Mouse (Mus musculus): ENCODE data around the gene Ppp5c. TPM values are rescaled to one million over a fixed set of nuclear protein-coding genes. Genes with fewer than 3 reads are reported as not detected.
A peak's percentile ranks its signal among the peaks of the same experiment; 100 is the strongest.

The Ppp5c gene
- polyA plus RNA-seq, 1 experiment from 2014 or later: 71.8 TPM

DNA sequence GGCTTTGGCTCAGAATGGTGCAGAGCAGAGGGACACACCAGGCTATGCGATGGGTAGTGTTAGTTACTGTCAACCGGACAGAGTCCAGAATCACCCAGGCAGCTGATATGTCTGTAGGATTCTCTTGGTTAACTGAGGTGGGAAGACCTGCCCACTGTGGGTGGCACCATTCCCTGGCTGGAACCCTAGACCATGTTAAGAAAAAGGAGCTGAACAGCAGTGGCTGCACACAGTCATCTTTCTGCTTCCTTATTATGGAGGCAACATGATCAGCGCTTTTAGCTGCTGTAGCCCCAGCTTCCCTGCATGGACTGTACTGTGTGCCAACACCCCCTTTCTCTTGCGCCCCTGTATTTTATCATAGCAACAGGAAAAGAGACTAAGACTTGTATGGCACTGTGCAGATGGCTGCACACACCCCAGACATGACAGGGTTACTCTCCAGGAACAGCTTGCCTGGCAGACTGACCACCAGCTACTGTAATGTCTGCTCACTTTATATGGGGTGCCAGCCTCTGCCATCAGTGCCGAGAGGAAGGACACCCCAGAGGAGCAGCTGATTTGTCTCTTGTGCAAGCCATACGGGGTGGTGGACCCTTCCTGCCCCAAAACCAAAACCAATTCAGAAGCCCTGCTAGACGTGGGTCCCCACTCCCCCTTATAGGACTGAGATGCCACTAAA is 15.7 kb downstream of the Ppp5c start:
- no peak for ATAC-seq
- WGBS: 93% methylated on average over 7 of the region's 7 CpGs

GRCm38 (mm10) chr7:17010010-17010347 is 17.7 kb downstream of the Ppp5c start:
- 70% methylated on average over 5 of the region's 5 CpGs for WGBS
- TF ChIP-seq CTCF (IDR thresholded peaks at IDR 0.05) (no peak), EP300 (IDR thresholded peaks at IDR 0.05) (no peak)
- Histone ChIP-seq H3K27me3 (replicated peaks; ENCODE audit: insufficient read depth, low read length) (no peaks in the 10 kb centered on the region), H3K27ac (ENCODE audit: low read length) (no peak overlapping the region), H3K9me3 (ENCODE audit: low read length) (no peaks in the 10 kb centered on the region), H3K4me3 (ENCODE audit: low read depth, low read length) (no peak overlapping the region), H3K9ac (replicated peaks; ENCODE audit: low read depth) (no peak overlapping the region), H3K4me2 (replicated peaks; ENCODE audit: low read depth, low read length) (no peak overlapping the region), H3K4me1 (ENCODE audit: insufficient read depth, low read depth, low read length) (no peaks in the 10 kb centered on the region), H3K36me3 (ENCODE audit: insufficient read depth, low read length) (peaks cover 37% of the 10 kb centered on the region)
- DNase-seq (ENCODE audit: low spot score): no peak
- ATAC-seq: no peak

More for the DNA sequence above, 15.7 kb downstream of the Ppp5c start:
- H3K9ac ChIP-seq (replicated peaks; ENCODE audit: low read depth): no peak overlapping the region
- no peaks in the 10 kb centered on the region for H3K27me3 ChIP-seq (replicated peaks; ENCODE audit: insufficient read depth, low read length)
- no peak for TF ChIP-seq CTCF (IDR thresholded peaks at IDR 0.05)
- TF ChIP-seq EP300 (IDR thresholded peaks at IDR 0.05): no peak
- no peak overlapping the region for H3K4me3 ChIP-seq (ENCODE audit: low read depth, low read length)
- no peak for DNase-seq (ENCODE audit: low spot score)
- no peak overlapping the region for H3K27ac ChIP-seq (ENCODE audit: low read length)
- H3K4me2 ChIP-seq (replicated peaks; ENCODE audit: low read depth, low read length): no peak overlapping the region
- H3K4me1 ChIP-seq (ENCODE audit: insufficient read depth, low read depth, low read length): no peaks in the 10 kb centered on the region
- peaks cover 29% of the 10 kb centered on the region for H3K36me3 ChIP-seq (ENCODE audit: insufficient read depth, low read length)
- no peaks in the 10 kb centered on the region for H3K9me3 ChIP-seq (ENCODE audit: low read length)

GRCm38 (mm10) chr7:17009326-17010009 is 18.3 kb downstream of the Ppp5c start:
- no peak for TF ChIP-seq EP300 (IDR thresholded peaks at IDR 0.05)
- no peak for TF ChIP-seq CTCF (IDR thresholded peaks at IDR 0.05)
- no peak for ATAC-seq
- H3K4me1 ChIP-seq (ENCODE audit: insufficient read depth, low read depth, low read length): no peaks in the 10 kb centered on the region
- no peak overlapping the region for H3K4me2 ChIP-seq (replicated peaks; ENCODE audit: low read depth, low read length)
- H3K36me3 ChIP-seq (ENCODE audit: insufficient read depth, low read length): peaks cover 34% of the 10 kb centered on the region
- H3K4me3 ChIP-seq (ENCODE audit: low read depth, low read length): no peak overlapping the region
- DNase-seq (ENCODE audit: low spot score): no peak
- H3K27ac ChIP-seq (ENCODE audit: low read length): no peak overlapping the region
- H3K9ac ChIP-seq (replicated peaks; ENCODE audit: low read depth): no peak overlapping the region
- H3K9me3 ChIP-seq (ENCODE audit: low read length): no peaks in the 10 kb centered on the region
- WGBS: 77% methylated on average over 16 of the region's 16 CpGs
- H3K27me3 ChIP-seq (replicated peaks; ENCODE audit: insufficient read depth, low read length): no peaks in the 10 kb centered on the region

DNA sequence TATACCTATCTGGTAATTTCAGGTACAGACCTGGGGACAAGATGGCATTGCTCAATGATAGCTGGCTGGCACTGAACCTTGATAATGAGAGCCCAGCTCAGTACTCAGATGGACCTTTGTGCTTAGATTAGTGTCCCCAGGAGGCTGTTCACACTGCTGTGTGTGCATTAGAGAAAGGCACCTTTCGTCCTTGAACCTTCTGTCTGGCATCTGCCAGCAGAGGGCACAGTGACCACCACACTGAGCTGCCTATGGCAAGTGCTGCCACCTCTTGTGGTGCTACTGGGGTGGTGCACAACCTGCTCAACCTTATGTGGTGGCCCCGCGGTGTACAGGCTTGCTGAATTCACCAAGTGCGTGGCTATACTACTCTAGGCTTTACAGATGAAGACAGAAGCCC is 20.4 kb downstream of the Ppp5c start:
- H3K4me1 ChIP-seq (ENCODE audit: insufficient read depth, low read depth, low read length): no peaks in the 10 kb centered on the region
- peaks cover 21% of the 10 kb centered on the region; the same call in 1 of the 2 replicates for H3K36me3 ChIP-seq (ENCODE audit: insufficient read depth, low read length)
- H3K9ac ChIP-seq (replicated peaks; ENCODE audit: low read depth): no peak overlapping the region
- DNase-seq (ENCODE audit: low spot score): peak; percentile 63
- ATAC-seq: peak; percentile 65
- no peaks in the 10 kb centered on the region for H3K9me3 ChIP-seq (ENCODE audit: low read length)
- H3K4me2 ChIP-seq (replicated peaks; ENCODE audit: low read depth, low read length): no peak overlapping the region
- TF ChIP-seq CTCF (IDR thresholded peaks at IDR 0.05): peak; percentile 95
- TF ChIP-seq EP300 (IDR thresholded peaks at IDR 0.05): no peak
- no peak overlapping the region for H3K4me3 ChIP-seq (ENCODE audit: low read depth, low read length)
- no peak overlapping the region for H3K27ac ChIP-seq (ENCODE audit: low read length)
- H3K27me3 ChIP-seq (replicated peaks; ENCODE audit: insufficient read depth, low read length): no peaks in the 10 kb centered on the region
- WGBS: 66% methylated on average over 4 of the region's 4 CpGs

DNA sequence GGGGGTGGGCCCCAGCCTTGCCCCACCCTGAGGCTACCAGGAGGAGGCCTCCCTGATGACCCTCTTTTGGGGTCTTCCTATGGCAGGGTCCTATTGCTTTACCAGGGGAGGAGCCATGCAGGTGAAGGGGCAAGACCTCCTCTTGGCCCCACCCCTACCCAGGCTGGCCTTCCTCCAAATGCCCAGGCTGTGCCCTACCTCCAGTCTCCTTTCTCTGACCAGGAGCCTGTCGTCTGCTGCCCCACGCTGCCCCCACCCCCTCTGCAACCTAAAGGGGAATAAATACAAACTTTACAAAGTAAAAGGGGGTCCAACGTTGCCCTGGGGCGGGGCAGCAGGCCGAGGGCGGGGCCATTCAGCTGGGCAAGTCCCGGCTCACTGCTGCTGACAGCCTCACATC is 23.0 kb downstream of the Ppp5c start:
- H3K9me3 ChIP-seq (ENCODE audit: low read length): no peaks in the 10 kb centered on the region
- H3K36me3 ChIP-seq (ENCODE audit: insufficient read depth, low read length): peaks cover 26% of the 10 kb centered on the region; the same call in 1 of the 2 replicates
- 66% methylated on average over 7 of the region's 7 CpGs for WGBS
- no peak overlapping the region for H3K4me2 ChIP-seq (replicated peaks; ENCODE audit: low read depth, low read length)
- no peaks in the 10 kb centered on the region for H3K4me1 ChIP-seq (ENCODE audit: insufficient read depth, low read depth, low read length)
- H3K4me3 ChIP-seq (ENCODE audit: low read depth, low read length): no peak overlapping the region
- H3K27ac ChIP-seq (ENCODE audit: low read length): no peak overlapping the region
- no peak overlapping the region for H3K9ac ChIP-seq (replicated peaks; ENCODE audit: low read depth)
- ATAC-seq (no peak), DNase-seq (ENCODE audit: low spot score) (no peak)
- TF ChIP-seq EP300 (IDR thresholded peaks at IDR 0.05) (no peak), CTCF (IDR thresholded peaks at IDR 0.05) (no peak)
- no peaks in the 10 kb centered on the region for H3K27me3 ChIP-seq (replicated peaks; ENCODE audit: insufficient read depth, low read length)

GRCm38 (mm10) chr7:17003230-17003960 is 24.3 kb downstream of the Ppp5c start:
- Histone ChIP-seq H3K9me3 (ENCODE audit: low read length) (no peaks in the 10 kb centered on the region), H3K27me3 (replicated peaks; ENCODE audit: insufficient read depth, low read length) (no peaks in the 10 kb centered on the region), H3K9ac (replicated peaks; ENCODE audit: low read depth) (no peak overlapping the region), H3K36me3 (ENCODE audit: insufficient read depth, low read length) (peaks cover 26% of the 10 kb centered on the region; the same call in 1 of the 2 replicates), H3K27ac (ENCODE audit: low read length) (peak overlapping the region; percentile 26; the same call in 1 of the 2 replicates), H3K4me3 (ENCODE audit: low read depth, low read length) (no peak overlapping the region), H3K4me2 (replicated peaks; ENCODE audit: low read depth, low read length) (no peak overlapping the region), H3K4me1 (ENCODE audit: insufficient read depth, low read depth, low read length) (0 out of 2 replicates have a peak, but pooled peaks cover 3% of the 10 kb centered on the region)
- DNase-seq (ENCODE audit: low spot score) (peak; percentile 52), ATAC-seq (peak; percentile 22)
- 64% methylated on average over 7 of the region's 7 CpGs for WGBS
- no peak for TF ChIP-seq EP300 (IDR thresholded peaks at IDR 0.05)
- no peak; the same call in 1 of the 2 replicates for TF ChIP-seq CTCF (IDR thresholded peaks at IDR 0.05)
